Mouse (Mus musculus) forebrain, postnatal 0 days (tissue): Measurements from ENCODE around the gene 1700109H08Rik. TPM values are rescaled to one million over a fixed set of nuclear protein-coding genes. Genes with fewer than 3 reads are reported as not detected.

Experiments
- ATAC-seq: fragments of 200-750 bp; cut with Nextera tagmentation; 2 replicates; pipeline ENCODE4 v1.8.0; 2017; ENCODE audit warnings: mild to moderate bottlenecking, moderate library complexity
- DNase-seq: peaks from one replicate; pipeline ENCODE4 v3.0.0-alpha.2; 2015
- H3K27ac ChIP-seq: fragments of 300-500 bp; sonication (generic); 2 replicates; pipeline ENCODE4 v1.5.1; 2014; ENCODE audit warnings: low read depth, mild to moderate bottlenecking, antibody characterized with exemption, low read length, moderate library complexity, mixed read lengths
- H3K27me3 ChIP-seq: fragments of 300-500 bp; sonication (generic); 2 replicates; pipeline ENCODE4 v1.6.1; 2014; ENCODE audit warnings: mild to moderate bottlenecking, low read length, mixed read lengths; ENCODE audit not compliant: insufficient read depth
- H3K36me3 ChIP-seq: fragments of 300-500 bp; sonication (generic); 2 replicates; pipeline ENCODE4 v1.6.1; 2014; ENCODE audit warnings: mild to moderate bottlenecking, moderate library complexity; ENCODE audit not compliant: insufficient read depth
- H3K4me1 ChIP-seq: fragments of 300-500 bp; sonication (generic); 2 replicates; pipeline ENCODE4 v1.6.1; 2014; ENCODE audit warnings: antibody characterized with exemption; ENCODE audit not compliant: insufficient read depth
- H3K4me2 ChIP-seq: fragments of 300-500 bp; sonication (generic); 2 replicates; pipeline ENCODE4 v1.6.1; 2014; ENCODE audit warnings: low read depth, mild to moderate bottlenecking, moderate library complexity
- H3K4me3 ChIP-seq: fragments of 300-500 bp; sonication (generic); 2 replicates; pipeline ENCODE4 v1.5.1; 2014; ENCODE audit warnings: low read depth, low read length, mixed read lengths
- H3K9ac ChIP-seq: fragments of 300-500 bp; sonication (generic); 2 replicates; pipeline ENCODE4 v1.6.1; 2014; ENCODE audit warnings: mild to moderate bottlenecking
- H3K9me3 ChIP-seq: fragments of 300-500 bp; sonication (generic); 2 replicates; pipeline ENCODE4 v1.6.1; 2016; ENCODE audit warnings: low read length
- CTCF ChIP-seq: sonication (generic); IDR thresholded peaks from 2 replicates; pipeline ENCODE4 v1.5.1; 2016; ENCODE audit warnings: antibody characterized with exemption, control low read depth, low read depth
- WGBS: fragments of 180-500 bp; shearing (Covaris S2); extraction: QIAGEN DNeasy Blood & Tissue Kit; methylation state at CpG from one replicate; pipeline ENCODE4 v1.1.7; 2014; 5-methylcytosine and 5-hydroxymethylcytosine counted together
- polyA plus RNA-seq: library from polyadenylated mRNA; unstranded; fragments of >200 nt; fragmentation: Nextera tagmentation; extraction: Ambion mirVana; gene quantifications from 2 replicates; pipeline ENCODE4 v1.2.1, GENCODE M21; 2015
- total RNA-seq: library from RNA; depleted of rRNA; stranded (reverse); fragments of >200 nt; gene quantifications from 2 replicates; pipeline ENCODE4 v1.2.3, GENCODE M21; 2014; rRNA removed

Gene 1700109H08Rik
- total and polyA plus RNA-seq, 2 experiments from 2014 or later = 1.1 to 4.9 TPM

- Histone ChIP-seq H3K4me3 (no peak overlapping the region), H3K36me3 (peaks cover 52% of the 10 kb centered on the region), H3K9me3 (no peaks in the 10 kb centered on the region), H3K27ac (no peak overlapping the region), H3K4me2 (no peak overlapping the region), H3K9ac (no peak overlapping the region), H3K27me3 (no peaks in the 10 kb centered on the region), H3K4me1 (no peaks in the 10 kb centered on the region)
- DNase-seq (no peak), ATAC-seq (no peak)
- no peak for TF ChIP-seq CTCF
- 94% methylated on average over 5 of the region's 5 CpGs for WGBS
Measured at GRCm38 (mm10) chr5:3630055-3630454, 58.7 kb downstream of the 1700109H08Rik start.

GRCm38 (mm10) chr5:3631512-3632271 is 60.3 kb downstream of the 1700109H08Rik start:
- Histone ChIP-seq H3K4me1 (no peaks in the 10 kb centered on the region), H3K36me3 (peaks cover 50% of the 10 kb centered on the region), H3K4me3 (no peak overlapping the region), H3K27me3 (no peaks in the 10 kb centered on the region), H3K9ac (no peak overlapping the region), H3K9me3 (no peaks in the 10 kb centered on the region), H3K27ac (no peak overlapping the region), H3K4me2 (no peak overlapping the region)
- 60% methylated on average over 16 of the region's 16 CpGs for WGBS
- TF ChIP-seq CTCF = no peak
- no peak for ATAC-seq
- DNase-seq = no peak

- 88% methylated on average over 5 of the region's 5 CpGs for WGBS
- no peak for ATAC-seq
- Histone ChIP-seq H3K9ac (no peak overlapping the region), H3K9me3 (no peaks in the 10 kb centered on the region), H3K4me2 (no peak overlapping the region), H3K4me3 (no peak overlapping the region), H3K4me1 (no peaks in the 10 kb centered on the region), H3K27ac (no peak overlapping the region), H3K27me3 (no peaks in the 10 kb centered on the region), H3K36me3 (peaks cover 45% of the 10 kb centered on the region)
- TF ChIP-seq CTCF = no peak
- no peak for DNase-seq
Measured at GRCm38 (mm10) chr5:3632285-3632684, 60.9 kb downstream of the 1700109H08Rik start.

GRCm38 (mm10) chr5:3633315-3633714 is 61.9 kb downstream of the 1700109H08Rik start:
- H3K4me1 ChIP-seq = no peaks in the 10 kb centered on the region
- no peaks in the 10 kb centered on the region for H3K9me3 ChIP-seq
- H3K4me3 ChIP-seq = no peak overlapping the region
- no peak for ATAC-seq
- TF ChIP-seq CTCF = no peak
- 94% methylated on average over 13 of the region's 13 CpGs for whole genome bisulfite sequencing
- H3K4me2 ChIP-seq = no peak overlapping the region
- H3K36me3 ChIP-seq = peaks cover 46% of the 10 kb centered on the region
- no peak overlapping the region for H3K27ac ChIP-seq
- DNase-seq = no peak
- no peak overlapping the region for H3K9ac ChIP-seq
- H3K27me3 ChIP-seq = no peaks in the 10 kb centered on the region

DNA sequence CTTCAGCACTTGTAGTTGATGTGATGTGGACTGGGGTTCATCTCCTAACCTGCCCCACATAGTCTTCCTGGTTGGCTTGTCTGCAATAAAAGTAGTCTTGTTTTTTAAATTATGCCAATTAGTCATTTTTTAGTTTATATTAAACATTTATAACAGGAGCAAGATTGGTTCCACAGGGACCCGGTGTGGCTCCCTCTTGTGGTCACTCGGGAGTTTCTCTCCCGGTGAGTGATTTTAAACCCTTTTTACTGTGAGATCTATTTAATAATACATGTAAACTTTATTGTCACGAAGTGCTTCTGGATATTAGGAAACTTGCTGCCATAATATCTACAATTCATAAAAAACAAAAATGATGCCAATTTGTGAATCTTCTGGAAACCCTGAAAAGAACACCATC is 62.6 kb downstream of the 1700109H08Rik start:
- H3K4me1 ChIP-seq = no peaks in the 10 kb centered on the region
- no peaks in the 10 kb centered on the region for H3K9me3 ChIP-seq
- TF ChIP-seq CTCF = peak; percentile 47
- H3K9ac ChIP-seq = no peak overlapping the region
- peaks cover 45% of the 10 kb centered on the region for H3K36me3 ChIP-seq
- WGBS = 72% methylated on average over 4 of the region's 4 CpGs
- ATAC-seq (no peak), DNase-seq (peak; percentile 1)
- H3K27me3 ChIP-seq = no peaks in the 10 kb centered on the region
- H3K4me2 ChIP-seq = no peak overlapping the region
- H3K27ac ChIP-seq = no peak overlapping the region
- no peak overlapping the region for H3K4me3 ChIP-seq

Other genes with a start within 250 kb of the 1700109H08Rik start
- gene Cdk6, start 230.1 kb upstream of the 1700109H08Rik start, total RNA-seq = 14.3 and 19.8 TPM in 2 replicates
- gene Cdk6, start 230.1 kb upstream of the 1700109H08Rik start, polyA plus RNA-seq = 4.4 and 9.4 TPM in 2 replicates
- gene Fam133b, start 27.7 kb upstream of the 1700109H08Rik start, total RNA-seq = 36.5 and 41.5 TPM in 2 replicates
- gene Fam133b, start 27.7 kb upstream of the 1700109H08Rik start, polyA plus RNA-seq = 21.9 and 22.9 TPM in 2 replicates
- 16.7 and 20.3 TPM in 2 replicates for gene Pex1, start 24.5 kb downstream of the 1700109H08Rik start, total RNA-seq
- gene Pex1, start 24.5 kb downstream of the 1700109H08Rik start, polyA plus RNA-seq = 10.5 and 16.6 TPM in 2 replicates
- 16.2 and 19.8 TPM in 2 replicates for gene Rbm48, start 25.0 kb downstream of the 1700109H08Rik start, total RNA-seq
- 19.1 and 19.6 TPM in 2 replicates for gene Rbm48, start 25.0 kb downstream of the 1700109H08Rik start, polyA plus RNA-seq
- not detected in 2 replicates for gene Tmbim7, start 79.6 kb downstream of the 1700109H08Rik start, total RNA-seq
- not detected in 2 replicates for gene Tmbim7, start 79.6 kb downstream of the 1700109H08Rik start, polyA plus RNA-seq
- gene Gatad1, start 85.6 kb downstream of the 1700109H08Rik start, total RNA-seq = 109 and 120 TPM in 2 replicates
- 77.6 and 79.0 TPM in 2 replicates for gene Gatad1, start 85.6 kb downstream of the 1700109H08Rik start, polyA plus RNA-seq
- gene Ankib1, start 231.4 kb downstream of the 1700109H08Rik start, total RNA-seq = 74.0 and 81.1 TPM in 2 replicates
- gene Ankib1, start 231.4 kb downstream of the 1700109H08Rik start, polyA plus RNA-seq = 10.5 and 17.2 TPM in 2 replicates
- 50.2 and 53.0 TPM in 2 replicates for gene Krit1, start 231.6 kb downstream of the 1700109H08Rik start, total RNA-seq
- gene Krit1, start 231.6 kb downstream of the 1700109H08Rik start, polyA plus RNA-seq = 19.7 and 27.5 TPM in 2 replicates